Mouse (Mus musculus): ENCODE measurements around the gene Ndn. TPM values are rescaled to one million over a fixed set of nuclear protein-coding genes. Genes with fewer than 3 reads are reported as not detected.

Gene Ndn
- polyA plus RNA-seq (2015; fragmentation: Nextera tagmentation; extraction: Ambion mirVana), result 173 and 193 TPM in 2 replicates

DNA sequence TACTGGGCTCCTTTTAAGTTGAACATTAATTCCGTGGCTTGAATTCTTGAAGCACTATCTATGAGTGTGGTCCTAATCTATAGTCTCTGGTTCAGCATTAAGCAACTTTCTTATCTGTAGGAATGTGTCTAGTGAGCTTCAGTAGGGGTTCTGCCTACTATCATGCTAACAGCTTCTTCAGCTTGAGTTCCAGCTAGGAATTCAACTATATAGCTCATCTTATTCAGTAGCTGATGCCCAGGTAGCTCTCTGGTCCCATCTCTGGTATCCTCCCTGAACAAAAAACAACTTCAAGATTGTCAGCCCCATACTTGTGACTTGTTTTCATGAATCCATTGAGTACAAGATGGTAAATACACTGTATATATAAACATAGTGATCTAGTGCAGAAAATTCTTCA lies at the start of gene Ndn:
Ndn (plus strand) TSS at position 301 of the 400 bp plus-strand sequence.

DNA sequence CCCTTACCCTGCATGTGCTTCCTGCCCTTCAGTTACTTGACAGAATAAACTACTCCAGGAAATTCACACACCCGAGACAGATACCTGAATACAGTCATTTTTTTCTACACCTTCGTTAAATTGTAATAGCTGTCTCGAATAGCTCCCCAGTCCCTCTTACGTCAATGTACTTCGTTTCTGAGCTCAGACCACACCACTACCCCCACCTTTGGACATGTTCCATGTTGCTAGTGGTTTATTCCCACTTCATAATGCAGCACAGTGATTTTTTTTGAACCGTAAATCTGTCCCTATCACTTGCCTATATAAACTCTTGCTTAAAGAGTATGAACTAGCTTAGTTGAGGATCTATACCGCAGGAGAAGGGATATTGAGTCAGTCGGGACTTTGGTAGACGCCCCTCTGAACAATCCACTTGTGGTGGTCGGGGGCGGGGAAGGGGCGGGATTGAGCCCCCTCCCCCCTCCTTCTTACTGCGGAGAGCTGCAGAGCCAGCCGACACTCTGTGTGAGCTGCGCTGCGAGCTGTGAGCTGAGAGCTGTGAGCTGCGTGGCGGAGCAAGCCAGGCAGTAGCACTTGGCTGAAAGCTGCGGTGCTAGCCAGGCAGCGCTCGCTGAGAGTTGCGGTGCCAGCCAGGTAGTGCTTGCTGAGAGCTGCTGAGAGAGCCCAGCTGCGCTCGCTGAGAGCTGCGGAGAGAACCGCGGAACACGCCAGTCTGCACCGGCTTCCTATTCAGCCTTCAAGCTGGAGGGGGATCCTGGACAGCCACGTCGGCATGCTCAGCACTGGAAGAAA lies 30.3 kb downstream of the Ndn start, which contains the start of gene Magel2:
Magel2 (plus strand) TSS at position 501 of the 795 bp plus-strand sequence.

Other genes starting within 250 kb of the Ndn start
- 2.9 and 3.8 TPM in 2 replicates for gene Magel2, start 30.4 kb downstream of the Ndn start, polyA plus RNA-seq (2015; fragmentation: Nextera tagmentation; extraction: Ambion mirVana)
- 3.9 and 4.0 TPM in 2 replicates for gene Mkrn3, start 73.6 kb downstream of the Ndn start, polyA plus RNA-seq (2015; fragmentation: Nextera tagmentation; extraction: Ambion mirVana)
- gene Peg12, start 117.9 kb downstream of the Ndn start, polyA plus RNA-seq (2015; fragmentation: Nextera tagmentation; extraction: Ambion mirVana), result 5.4 and 6.8 TPM in 2 replicates

All from adrenal gland, postnatal 0 days (tissue).